Mouse (Mus musculus) thymus, postnatal 10 days (tissue): ENCODE data around the gene Cd4.
"Not testable (repeated sequence)": the region's sequence is repeated elsewhere in the genome, so short reads cannot be mapped to it uniquely, and the experiment has no call there.

Experiments used
- DNase-seq, 2 experiments: peaks; one replicate each; pipeline ENCODE4 v3.0.0; 2021; ENCODE audit warnings: low spot score in 2 of 2

Gene Cd4

DNA sequence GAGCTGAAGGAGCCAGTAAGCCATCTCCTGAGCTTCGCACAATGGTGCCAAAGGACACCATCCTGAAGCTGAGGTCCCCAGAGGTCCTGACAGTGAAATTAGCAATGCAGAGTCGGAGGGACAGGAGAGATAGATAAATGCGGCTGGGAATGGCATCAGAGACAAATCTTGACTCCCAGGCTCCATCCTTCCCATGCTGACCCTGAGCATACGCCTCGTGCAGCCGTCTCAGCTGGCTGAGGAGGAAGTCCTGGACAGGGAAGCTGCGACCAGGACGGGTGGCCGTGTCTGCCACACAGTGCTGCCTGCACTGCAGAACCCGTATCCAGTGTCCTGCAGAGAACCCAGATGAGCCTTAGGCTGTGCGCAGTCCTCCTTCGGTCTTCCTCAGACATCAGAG is 33.4 kb downstream of the Cd4 start:
- DNase-seq = no peak

DNA sequence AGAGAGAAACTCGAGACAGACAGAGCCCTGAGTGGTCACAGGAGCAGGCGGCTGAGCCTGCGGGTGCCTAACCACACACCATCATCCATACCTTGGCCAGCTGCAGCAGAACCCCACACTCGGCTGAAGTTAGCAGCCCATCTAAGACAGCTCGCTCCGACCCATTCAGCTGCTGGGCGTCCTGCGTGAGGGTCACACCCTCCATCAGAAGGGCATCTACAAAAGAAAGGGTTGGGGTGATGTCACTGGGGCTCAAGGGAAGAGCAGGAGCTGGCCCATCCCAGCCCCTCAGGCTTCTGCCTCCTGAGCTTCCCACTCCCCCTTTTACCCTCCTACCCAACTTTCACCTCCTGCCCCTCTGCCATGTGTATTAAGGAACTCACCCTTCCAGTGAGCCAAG is 37.5 kb downstream of the Cd4 start:
- DNase-seq = no peak

DNA sequence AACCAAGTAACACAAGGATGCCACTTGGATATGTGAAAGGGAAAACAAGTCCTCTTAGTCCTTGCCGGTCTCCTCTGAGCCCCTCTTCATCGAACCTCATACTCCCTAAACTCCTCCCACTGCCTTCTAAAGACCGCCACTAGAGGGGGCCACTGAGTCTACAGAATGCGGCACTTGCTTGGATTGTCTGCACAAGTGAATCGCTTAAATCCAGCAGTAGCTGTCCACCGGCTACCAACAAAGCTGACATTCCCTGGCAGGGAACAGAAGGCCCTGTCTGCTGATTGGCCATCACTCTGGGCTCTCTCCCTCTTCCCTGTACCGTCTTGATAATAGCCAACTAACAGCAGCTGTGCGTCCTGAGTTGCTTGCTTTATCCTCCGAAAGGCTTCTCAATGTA is 40.7 kb downstream of the Cd4 start:
- DNase-seq = peak; percentile 89 to 97

DNA sequence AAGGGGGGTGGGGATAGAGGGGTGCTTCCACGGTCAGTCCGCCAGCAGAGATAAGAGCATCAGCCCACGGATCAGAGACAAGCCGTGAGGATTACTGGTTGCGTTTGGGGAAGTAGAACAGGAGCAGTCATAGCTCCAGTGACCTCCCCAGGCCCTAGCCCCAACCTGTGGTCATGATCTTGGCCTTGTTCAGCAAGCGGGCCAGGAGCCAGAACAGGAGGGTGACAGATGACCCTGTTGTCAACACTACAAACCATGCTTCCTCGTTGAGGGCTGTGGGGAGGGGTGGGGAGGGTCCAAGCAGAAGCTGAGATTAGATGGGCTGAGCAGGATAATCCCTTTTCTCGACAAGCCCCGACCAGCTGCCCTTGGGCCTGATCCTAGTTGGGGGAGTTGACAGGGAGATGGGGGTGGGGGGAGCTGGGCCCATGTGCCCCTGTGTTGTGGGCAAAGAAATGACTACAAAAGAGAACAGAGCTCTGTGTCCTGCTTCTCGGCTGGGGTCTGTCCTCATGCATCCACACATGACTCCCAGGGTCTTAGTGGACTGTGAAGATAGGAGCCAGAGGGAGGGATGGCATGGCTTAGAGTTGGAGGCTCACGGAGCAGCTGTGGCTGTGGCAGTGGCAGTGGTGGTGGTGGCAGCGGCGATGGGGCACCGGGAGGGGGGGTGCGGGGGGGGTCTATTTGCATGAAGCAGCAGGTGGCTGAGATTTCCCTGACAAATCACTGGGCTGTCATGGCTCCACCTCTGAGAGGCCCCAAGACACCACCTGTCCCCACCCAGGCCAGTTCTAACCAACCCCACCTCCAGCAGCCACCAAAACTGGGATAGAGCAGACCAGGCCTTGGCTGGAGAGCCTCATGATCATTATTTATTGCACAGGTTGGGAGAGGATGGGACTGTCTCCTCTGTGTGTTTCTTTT is 47.5 kb downstream of the Cd4 start, which contains the start of gene Gnb3:
Gene Gnb3 (minus strand): TSS at position 35 of the 927 bp plus-strand sequence.
- no peak for DNase-seq

DNA sequence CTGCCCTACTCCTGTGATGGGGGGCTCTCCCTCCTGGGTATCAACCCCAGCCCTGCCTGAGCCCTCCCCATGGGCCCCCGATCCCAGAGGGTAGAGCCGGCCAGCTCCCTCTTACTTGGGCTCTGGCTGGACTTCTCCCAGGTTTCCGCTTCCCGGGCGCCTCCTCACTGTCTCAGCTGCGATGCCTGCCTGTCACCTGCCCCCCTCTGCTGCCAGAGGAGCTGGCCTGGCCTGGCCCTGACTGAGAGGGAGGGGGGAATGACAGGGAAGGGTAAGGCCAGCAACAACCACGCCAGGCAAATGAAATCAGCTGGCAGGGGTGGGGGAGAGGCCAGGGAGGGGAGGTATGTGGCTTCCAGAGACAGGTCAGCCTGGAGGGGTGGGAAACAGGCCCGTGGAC is 48.2 kb downstream of the Cd4 start:
- DNase-seq = no peak

DNA sequence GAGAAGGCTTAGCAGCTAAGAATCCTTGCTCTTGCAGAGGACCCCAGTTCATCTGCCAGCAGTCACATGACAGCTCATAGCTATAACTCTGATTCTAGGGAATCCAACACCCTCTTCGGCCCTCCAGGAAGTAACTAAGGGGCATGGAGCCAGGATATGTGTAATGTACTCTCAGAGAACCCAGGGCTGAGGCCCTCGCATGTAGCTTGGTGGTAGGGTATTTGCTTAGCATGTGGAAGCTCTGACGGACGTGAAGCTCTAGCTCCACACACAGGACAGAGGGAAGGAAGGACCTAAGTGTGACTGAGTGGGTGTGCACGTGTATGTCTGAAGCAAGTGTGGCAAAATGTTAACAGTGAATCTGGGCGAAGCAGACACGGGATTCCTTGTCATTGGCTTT is 51.6 kb downstream of the Cd4 start:
- DNase-seq = no peak

DNA sequence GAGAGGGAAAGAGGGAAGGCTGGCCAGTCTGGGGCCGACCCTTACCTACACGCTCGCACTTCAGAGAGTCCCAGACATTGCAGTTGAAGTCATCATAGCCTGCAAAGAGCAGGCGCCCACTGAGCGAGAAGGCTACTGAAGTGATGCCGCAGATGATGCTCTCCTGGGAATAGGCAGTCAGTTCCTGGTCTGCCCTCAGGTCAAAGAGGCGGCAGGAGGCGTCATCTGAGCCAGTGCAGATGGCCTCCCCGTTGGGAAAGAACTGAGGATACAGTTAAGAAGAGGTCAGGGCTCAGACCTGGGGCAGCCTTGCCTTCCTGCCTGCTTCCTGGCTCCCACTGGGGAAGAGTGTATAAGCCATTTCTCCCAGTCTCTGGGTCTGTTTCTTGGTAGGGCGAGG is 52.5 kb downstream of the Cd4 start:
- no peak for DNase-seq

DNA sequence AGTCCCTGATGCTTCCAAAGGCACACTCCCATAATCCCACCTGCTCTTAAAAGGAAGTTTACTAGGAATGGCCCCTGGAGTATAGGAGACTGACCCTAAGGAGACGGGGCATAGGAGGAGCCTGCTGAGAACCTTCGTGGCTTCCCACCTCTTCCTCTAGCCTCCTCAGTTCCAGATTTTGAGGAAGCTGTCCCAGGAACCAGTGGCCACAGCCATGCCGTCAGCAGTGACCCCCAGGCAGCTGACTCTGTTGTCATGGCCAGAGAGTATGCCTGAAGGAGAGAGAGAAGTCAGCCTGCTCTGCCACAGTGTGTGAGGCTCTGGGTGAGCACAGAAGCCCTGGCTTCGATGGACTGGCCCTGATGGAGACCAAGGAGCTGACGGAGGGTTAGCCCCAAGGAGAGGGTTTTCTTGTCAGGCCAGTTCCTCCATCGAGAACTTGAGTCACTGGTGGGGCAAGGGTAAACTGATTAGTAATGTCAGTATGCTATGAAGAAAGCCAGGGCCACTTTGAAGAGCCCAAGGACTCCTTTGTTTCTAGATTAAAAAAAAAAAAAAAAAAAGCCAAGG is 53.4 kb downstream of the Cd4 start:
- no peak for DNase-seq

DNA sequence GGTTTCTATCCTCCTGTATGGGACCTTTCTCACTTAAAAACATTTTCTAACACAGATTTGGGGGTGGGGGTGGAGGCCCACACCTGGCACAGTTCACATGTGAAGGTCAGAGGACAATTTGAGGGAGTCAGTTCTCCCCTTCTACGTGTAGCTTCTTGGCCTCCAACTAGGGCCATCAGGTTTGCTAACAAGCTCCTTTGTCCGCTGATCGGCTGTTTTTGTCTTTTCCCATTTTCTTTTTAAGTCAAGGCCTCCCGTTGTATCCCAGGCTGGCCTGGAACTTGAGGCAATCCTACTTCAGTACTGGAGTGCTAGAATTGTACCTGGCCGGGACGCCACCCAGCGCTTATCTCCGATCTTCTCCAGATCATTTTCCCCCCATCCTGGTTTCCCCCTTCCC is 56.4 kb downstream of the Cd4 start:
- DNase-seq = no peak

DNA sequence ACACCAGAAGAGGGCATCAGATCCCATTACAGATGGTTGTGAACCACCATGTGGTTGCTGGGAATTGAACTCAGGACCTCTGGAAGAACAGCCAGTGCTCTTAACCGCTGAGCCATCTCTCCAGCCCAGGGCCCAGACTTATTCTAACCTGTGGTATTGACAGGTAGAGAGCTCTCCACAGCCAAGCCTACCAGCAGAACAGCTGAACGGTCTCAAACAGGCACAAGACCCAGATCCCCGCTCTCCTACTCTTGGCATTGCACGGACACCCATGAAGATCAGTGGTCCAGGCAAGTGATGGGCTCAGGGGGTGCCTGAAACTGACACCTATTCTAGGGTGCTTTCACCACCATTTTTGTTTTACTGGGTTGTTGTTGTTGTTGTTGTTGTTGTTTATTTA is 56.8 kb downstream of the Cd4 start:
- DNase-seq = not testable (repeated sequence)

DNA sequence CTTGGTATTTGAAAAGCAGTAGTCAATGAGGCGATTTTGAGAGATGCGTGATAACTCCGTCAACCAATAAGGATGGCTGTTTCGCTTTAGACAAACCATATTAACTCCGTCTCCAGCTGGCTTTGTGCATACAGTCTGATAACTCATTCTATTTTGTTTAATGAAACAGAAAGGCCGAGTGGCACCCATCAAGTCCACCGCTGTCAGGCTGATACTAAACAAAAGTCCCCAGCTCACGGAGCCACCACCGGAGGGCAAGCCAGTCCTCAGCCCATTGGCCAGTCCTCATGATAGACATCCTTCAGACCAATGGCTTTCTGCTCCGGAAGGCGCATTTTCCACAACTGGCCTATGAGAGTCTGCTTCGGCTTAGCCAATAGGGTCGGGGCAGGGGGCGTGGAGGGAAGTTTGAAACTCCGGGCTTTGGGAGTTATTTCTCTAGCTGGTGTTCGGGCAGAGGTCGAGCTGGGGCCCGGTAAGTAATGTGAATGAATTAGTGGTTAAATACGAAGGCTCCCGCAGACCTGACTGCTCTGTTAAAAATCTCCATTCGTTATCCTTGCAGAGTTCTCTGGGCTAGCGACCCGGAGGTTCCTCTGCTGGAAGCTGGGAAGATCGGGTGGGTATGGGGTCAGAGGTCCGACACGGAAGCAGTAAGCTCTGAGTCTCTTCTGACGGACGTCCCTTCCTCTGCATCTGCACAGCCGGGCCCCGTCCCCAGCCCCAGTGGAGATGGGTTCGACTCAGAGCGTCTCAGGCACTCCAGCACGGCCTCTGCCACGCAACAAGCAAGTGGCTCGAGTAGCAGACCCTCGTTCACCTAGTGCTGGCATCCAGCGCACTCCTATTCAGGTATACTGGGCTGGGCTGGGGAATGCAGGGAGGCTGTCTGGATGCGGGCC is 58.0 kb downstream of the Cd4 start:
- DNase-seq = peak; percentile 88 to 93

DNA sequence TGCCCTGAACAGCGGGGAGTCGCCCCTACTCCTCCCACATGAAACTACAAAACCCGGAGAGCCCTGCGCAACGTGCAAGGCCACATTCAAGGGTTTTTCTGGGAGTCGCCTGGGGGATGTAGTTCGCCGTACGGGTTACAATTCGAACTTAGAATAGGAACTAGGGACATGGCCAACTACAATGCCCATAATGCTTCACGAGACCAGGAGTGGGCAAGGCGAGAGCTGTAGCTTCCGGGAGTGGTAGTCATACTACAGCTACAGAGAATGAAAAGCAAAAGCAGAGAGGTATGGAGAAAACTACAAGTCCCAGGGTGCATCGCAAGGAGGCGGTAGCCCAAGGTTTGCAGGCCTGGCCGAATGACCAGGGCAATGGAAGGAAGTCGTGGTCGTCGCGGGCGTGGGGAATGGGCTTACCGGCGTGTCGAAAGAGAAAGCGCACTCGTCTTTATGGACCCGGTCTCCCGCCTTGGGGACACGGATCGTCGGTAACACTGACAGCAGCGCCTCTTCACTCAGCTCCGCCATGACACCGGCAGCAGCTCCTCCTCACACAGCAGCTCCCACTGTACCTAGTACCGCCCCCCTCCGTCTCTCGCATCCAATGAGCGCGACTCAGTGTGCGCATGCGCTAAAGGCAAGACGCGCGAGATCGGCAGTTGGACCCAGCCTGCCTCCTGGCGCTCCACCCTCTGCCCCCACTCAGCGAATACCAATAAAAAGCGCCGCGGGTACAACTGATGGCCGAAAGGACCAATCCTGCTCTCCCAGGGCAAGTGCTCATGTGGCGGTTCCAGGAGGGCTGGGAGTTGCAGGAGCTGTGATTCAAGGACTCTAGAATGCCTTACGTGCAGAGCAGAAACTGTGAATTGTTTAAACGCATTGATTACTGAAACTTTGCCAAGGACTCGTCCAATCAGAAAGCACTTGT is 58.9 kb downstream of the Cd4 start, which contains the start of the genes Usp5 and Cdca3:
Gene Usp5 (minus strand): TSS at position 617 of the 931 bp plus-strand sequence.
Gene Cdca3 (plus strand): TSS at position 680 of the 931 bp plus-strand sequence.
- DNase-seq = peak; percentile 96 to 99

DNA sequence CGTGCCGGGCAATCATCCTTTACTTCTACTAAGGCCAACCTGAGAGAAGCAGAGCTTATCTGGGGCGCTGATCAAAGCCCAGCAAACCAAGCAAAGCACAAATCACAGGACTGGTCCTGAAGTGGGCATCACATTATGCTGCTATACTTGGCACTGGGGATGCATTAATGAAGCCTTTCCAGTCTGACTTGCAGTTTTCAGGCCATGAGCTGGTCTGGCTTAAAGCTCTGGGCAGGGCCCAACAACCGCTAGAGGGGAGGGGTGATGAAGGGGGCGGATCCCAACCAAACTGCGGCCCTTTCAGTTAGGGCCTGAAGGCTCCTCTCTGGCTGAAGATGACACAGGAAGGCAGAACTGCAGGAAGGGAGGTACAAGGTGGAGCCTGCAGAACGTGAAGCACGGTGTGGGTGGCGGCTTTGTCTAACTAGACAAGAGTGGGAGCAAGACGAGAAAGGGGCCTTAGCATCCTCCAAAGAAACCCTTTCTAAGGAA is 59.9 kb downstream of the Cd4 start:
- peak in 1 of 2 experiments; percentile 42 for DNase-seq

DNA sequence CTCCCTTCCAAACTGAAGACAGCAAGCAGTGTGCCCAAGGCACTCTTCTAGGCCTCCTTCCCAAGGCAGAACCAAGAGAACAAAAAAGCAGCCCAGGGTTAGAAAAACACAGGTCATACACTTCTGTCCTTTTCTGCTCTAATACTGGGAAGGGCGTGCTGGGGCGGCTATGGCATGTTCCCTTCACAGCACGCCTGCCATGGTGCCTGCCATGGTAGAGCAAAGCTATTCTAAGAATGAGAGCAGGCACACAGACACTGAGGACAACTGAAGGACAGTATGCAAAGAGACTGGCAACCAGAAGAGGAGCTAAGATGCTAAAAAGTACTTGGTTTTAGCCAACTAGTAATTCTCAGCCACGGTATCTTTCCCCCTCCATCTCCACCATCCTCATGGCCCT is 66.0 kb downstream of the Cd4 start:
- DNase-seq = no peak

DNA sequence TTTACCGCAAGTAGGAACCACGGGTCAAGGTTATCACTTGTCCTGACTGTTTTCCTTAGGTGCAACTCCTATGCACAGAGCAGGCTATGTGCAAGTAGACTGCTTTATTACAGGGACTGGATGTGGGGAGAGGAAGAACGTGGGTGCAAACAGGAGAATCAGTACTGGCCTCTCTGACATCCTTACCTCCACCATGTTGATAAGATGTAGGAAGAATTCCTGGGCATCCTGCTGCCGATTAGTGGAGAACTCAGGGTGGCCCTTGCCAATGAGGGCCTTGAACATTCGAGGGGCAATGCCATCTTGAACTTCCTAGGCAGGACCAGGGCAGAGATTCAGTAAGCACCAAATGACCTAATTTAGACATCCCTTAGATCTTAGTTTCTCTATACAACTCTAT is 67.1 kb downstream of the Cd4 start:
- DNase-seq = no peak

DNA sequence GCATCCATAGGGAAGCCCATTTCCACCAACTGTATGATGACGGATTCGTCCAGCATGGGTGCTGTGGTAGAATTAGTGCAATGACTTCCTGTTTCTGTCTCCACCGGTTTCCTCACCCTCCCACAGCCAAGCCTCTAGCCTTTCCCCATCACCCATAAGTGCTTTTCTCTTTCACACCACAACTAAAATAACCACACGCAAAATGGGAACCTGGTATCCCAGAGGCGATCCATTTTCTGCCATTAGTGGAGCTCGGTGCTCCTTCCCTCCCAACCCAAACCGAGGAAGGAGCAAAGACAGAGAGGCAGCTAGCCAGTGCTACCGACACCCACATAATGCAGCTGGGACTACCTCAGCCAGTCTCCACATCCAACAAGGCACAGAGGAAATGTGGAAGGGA is 70.0 kb downstream of the Cd4 start:
- no peak for DNase-seq

DNA sequence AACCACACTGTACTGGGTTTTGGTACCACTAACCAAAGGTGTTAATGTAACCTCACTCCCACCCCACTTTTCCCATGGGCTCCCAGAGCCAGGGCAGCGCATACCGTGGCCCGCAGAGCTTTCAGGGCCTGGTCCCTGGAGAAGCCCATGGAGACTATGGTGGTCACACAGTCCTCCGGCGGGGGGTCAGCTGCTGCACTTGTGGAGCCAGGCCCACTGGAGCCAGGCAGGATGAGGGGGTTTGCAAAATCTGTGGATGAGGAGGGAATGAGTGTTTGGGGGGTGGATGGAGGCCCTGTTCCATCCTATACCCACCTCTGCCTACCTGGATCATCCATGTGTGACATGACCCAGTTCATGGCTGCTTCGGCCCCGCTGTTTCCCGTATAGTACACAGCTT is 70.5 kb downstream of the Cd4 start:
- DNase-seq = no peak

DNA sequence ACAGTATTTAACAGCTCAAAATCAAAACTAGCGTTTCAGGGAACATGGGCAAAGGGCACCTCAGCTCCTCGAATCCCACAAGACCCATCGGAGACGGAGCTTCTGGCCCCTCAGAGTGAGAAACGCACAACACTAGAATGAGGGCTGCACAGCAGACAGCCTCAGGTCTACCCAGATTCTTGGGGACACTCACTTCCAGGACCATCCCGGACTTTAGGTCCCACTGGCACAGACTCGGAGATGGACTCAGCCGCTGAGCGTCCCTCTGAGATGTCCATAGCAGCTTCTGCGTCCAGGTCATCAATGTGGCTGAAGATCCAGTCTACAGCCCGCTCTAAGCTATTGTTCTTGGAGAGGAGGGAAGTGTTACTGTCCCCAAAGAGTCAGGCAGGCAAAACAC is 70.9 kb downstream of the Cd4 start:
- DNase-seq = no peak

DNA sequence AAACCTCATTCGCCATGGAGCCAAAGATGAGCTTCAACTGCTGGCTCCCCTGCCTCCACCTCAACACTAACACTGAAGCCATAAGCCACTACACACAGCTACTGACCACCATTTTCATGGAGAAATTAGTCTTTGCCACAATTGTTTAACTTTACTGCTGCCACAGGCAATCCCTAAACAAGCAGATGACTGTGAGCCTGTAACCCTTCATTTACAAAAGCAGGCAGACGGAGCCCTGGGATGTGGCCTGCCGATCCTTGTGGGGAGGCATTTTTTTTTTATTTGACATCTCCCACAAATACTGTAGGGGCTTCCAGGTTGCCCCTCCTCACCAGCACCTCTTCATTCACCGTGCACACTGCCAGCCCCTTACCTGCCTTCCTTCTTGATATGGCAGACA is 71.4 kb downstream of the Cd4 start:
- no peak for DNase-seq

DNA sequence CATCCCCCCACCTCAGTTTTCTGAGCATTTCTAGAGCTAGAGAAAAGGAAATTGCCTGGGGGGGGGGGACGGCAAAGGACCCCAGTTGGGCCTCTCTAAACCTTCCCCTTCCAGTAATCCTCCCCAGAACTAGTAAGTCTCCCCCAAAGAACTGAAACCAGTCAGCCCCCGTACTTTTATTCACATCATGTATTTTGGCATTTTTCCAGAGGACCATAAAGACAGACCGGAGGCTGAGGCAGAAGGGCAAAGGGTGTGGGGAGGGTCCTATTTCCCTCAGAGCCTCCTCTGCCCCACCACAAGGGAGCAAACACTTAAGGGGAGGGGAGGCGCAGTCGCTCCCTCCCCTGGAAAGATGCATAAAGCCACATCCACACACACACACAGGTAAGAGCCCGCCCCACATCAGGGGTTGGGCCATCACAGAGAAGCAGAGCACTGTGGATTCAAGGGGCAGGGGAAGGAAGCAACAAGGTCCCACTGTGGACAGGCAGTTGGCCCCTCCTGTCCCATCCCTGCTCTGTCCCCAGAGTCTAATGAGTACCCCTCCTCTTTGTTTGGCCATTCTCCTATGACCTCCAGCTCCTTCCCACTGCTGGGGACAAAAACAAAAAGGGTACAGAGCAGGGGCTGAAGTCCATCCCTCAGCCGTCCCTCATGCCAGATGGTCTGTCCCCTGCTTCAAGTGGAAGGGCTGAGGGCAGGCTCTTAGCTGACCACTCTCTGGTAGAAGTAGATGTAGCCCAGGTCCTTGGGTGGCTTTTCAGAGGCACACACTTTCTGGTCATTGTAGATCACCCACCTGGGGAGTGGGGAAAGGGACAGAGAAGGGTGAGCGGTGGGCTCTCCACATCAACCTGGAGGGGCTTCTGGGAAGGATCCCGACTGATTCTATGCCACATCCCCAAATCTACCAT is 72.9 kb downstream of the Cd4 start:
- no peak for DNase-seq
